Mouse (Mus musculus) left cerebral cortex, postnatal 10 days (tissue): Measurements from ENCODE around the gene Ccdc40. TPM values are rescaled to one million over a fixed set of nuclear protein-coding genes. Genes with fewer than 3 reads are reported as not detected.

ENCODE experiments used
- DNase-seq, 2 experiments: peaks; one replicate each; pipeline ENCODE4 v3.0.0; 2021 to 2022; ENCODE audit warnings: low spot score in 2 of 2, mixed read lengths in 1 of 2; ENCODE audit errors: extremely low spot score in 1 of 2
- intact Hi-C: fragments of 180-260 bp; cut with DNase I; formaldehyde crosslinking; loops from one replicate; pipeline ENCODE4 v1.15.1; 2025
- total RNA-seq, 2 experiments: library from RNA; stranded (reverse); gene quantifications; 2 replicates each; pipeline ENCODE4 v1.2.3; 2021

Ccdc40 gene
- total RNA-seq, 2 experiments from 2014 or later: 3.0 to 3.7 TPM

GRCm38 (mm10) chr11:119306762-119307657, 78.6 kb downstream of the Ccdc40 start:
- no peak for DNase-seq
- intact Hi-C loops: no loop called here

GRCm38 (mm10) chr11:119307658-119307867, 79.2 kb downstream of the Ccdc40 start, which contains the start of gene Card14:
TSS of gene Card14 (plus strand) at chr11:119307768.
- DNase-seq: no peak
- intact Hi-C loops: no loop called here

- intact Hi-C loops: no loop called here
- DNase-seq: no peak
Observed at GRCm38 (mm10) chr11:119307916-119308315, 79.5 kb downstream of the Ccdc40 start.

GRCm38 (mm10) chr11:119310621-119311020, 82.2 kb downstream of the Ccdc40 start:
- intact Hi-C loops: loop anchor here (5.0 kb wide), 1 partner anchor 577 kb away; no protein-coding TSS in a partner anchor

GRCm38 (mm10) chr11:119314252-119314936, 86.0 kb downstream of the Ccdc40 start:
- intact Hi-C loops: loop anchor here (5.0 kb wide), 1 partner anchor 573 kb away; no protein-coding TSS in a partner anchor
- no peak for DNase-seq

More at GRCm38 (mm10) chr11:119310621-119311020, 82.2 kb downstream of the Ccdc40 start:
- DNase-seq: no peak

Other genes with a start within 250 kb of the Ccdc40 start
- not detected for gene Enpp7, start 240.4 kb upstream of the Ccdc40 start, total RNA-seq
- gene Cbx2, start 205.6 kb upstream of the Ccdc40 start, total RNA-seq: 1 to 10 TPM; 2.8 to 3.5 TPM
- 10 to 100 TPM; 11.3 to 15.3 TPM for gene Cbx8, start 187.6 kb upstream of the Ccdc40 start, total RNA-seq
- gene Cbx4, start 142.4 kb upstream of the Ccdc40 start, total RNA-seq: 10 to 100 TPM; 54.4 to 56.9 TPM
- gene Tbc1d16, start 73 bp upstream of the Ccdc40 start, total RNA-seq: 100 to 1,000 TPM in 1 of 2 experiments, 10 to 100 TPM in 1; 98.2 to 108 TPM
- 100 to 1,000 TPM; 108 to 124 TPM for gene Gaa, start 39.3 kb downstream of the Ccdc40 start, total RNA-seq
- gene Eif4a3, start 71.5 kb downstream of the Ccdc40 start, total RNA-seq: 10 to 100 TPM; 92.3 to 98.1 TPM
- gene Card14, start 79.2 kb downstream of the Ccdc40 start, total RNA-seq: under 1 TPM; 0.32 to 0.34 TPM
- 1 to 10 TPM; 4.7 to 6.0 TPM for gene Sgsh, start 127.0 kb downstream of the Ccdc40 start, total RNA-seq
- 1 to 10 TPM; 4.6 to 5.2 TPM for gene Slc26a11, start 127.0 kb downstream of the Ccdc40 start, total RNA-seq
- 1 to 10 TPM; 2.2 to 3.2 TPM for gene Rnf213, start 164.5 kb downstream of the Ccdc40 start, total RNA-seq